Mouse (Mus musculus) intestine, postnatal 0 days (tissue): ENCODE measurements around the gene Mrpl38. TPM values are rescaled to one million over a fixed set of nuclear protein-coding genes. Genes with fewer than 3 reads are reported as not detected.

ENCODE experiments used
- ATAC-seq: fragments of 200-750 bp; cut with Nextera tagmentation; 2 replicates; pipeline ENCODE4 v1.8.0; 2017; ENCODE audit warnings: mild to moderate bottlenecking, moderate TSS enrichment, moderate library complexity
- H3K27ac ChIP-seq: fragments of 300-500 bp; sonication (generic); 2 replicates; pipeline ENCODE4 v1.5.1; 2014; ENCODE audit warnings: mild to moderate bottlenecking, low read depth, low read length, moderate library complexity
- H3K27me3 ChIP-seq: fragments of 300-500 bp; sonication (generic); replicated peaks from 2 replicates; pipeline ENCODE4 v1.6.1; 2014; ENCODE audit warnings: low read length, mixed read lengths; ENCODE audit not compliant: control insufficient read depth, insufficient read depth
- H3K36me3 ChIP-seq: fragments of 300-500 bp; sonication (generic); 2 replicates; pipeline ENCODE4 v1.6.1; 2014; ENCODE audit warnings: mild to moderate bottlenecking, moderate library complexity; ENCODE audit not compliant: control insufficient read depth, insufficient read depth
- H3K4me1 ChIP-seq: fragments of 300-500 bp; sonication (generic); replicated peaks from 2 replicates; pipeline ENCODE4 v1.6.1; 2014; ENCODE audit warnings: antibody characterized with exemption, low read length, mixed read lengths; ENCODE audit not compliant: control insufficient read depth, insufficient read depth
- H3K4me2 ChIP-seq: fragments of 300-500 bp; sonication (generic); replicated peaks from 2 replicates; pipeline ENCODE4 v1.6.1; 2014; ENCODE audit warnings: low read depth, mild to moderate bottlenecking, moderate library complexity
- H3K4me3 ChIP-seq: fragments of 300-500 bp; sonication (generic); 2 replicates; pipeline ENCODE4 v1.5.1; 2014; ENCODE audit warnings: low read depth, low read length
- H3K9ac ChIP-seq: fragments of 300-500 bp; sonication (generic); 2 replicates; pipeline ENCODE4 v1.6.1; 2014; ENCODE audit warnings: mild to moderate bottlenecking, low read depth, low read length
- H3K9me3 ChIP-seq: fragments of 300-500 bp; sonication (generic); 2 replicates; pipeline ENCODE4 v1.6.1; 2016; ENCODE audit warnings: mixed run types; ENCODE audit not compliant: control insufficient read depth
- CTCF ChIP-seq: sonication (generic); IDR thresholded peaks from 2 replicates; pipeline ENCODE4 v1.5.1; 2016; ENCODE audit warnings: low read depth, mild to moderate bottlenecking, control low read depth, antibody characterized with exemption, moderate library complexity
- WGBS: fragments of 180-500 bp; shearing (Covaris S2); extraction: QIAGEN DNeasy Blood & Tissue Kit; methylation state at CpG from one replicate; pipeline ENCODE4 v1.1.7; 2014; 5-methylcytosine and 5-hydroxymethylcytosine counted together
- polyA plus RNA-seq: library from polyadenylated mRNA; unstranded; fragments of >200 nt; fragmentation: Nextera tagmentation; extraction: Ambion mirVana; gene quantifications from 2 replicates; pipeline ENCODE4 v1.2.1, GENCODE M21; 2015

The Mrpl38 gene
- polyA plus RNA-seq, 1 experiment from 2014 or later: 35.6 TPM

- peaks cover 28% of the 10 kb centered on the region for H3K36me3 ChIP-seq
- H3K27me3 ChIP-seq: no peaks in the 10 kb centered on the region
- H3K9ac ChIP-seq: peak within 1 kb of the TSS; percentile 50
- no peaks in the 10 kb centered on the region for H3K4me1 ChIP-seq
- peak within 1 kb of the TSS; percentile 85 for H3K27ac ChIP-seq
- 3% methylated on average over 38 of the region's 43 CpGs for WGBS
- ATAC-seq: peak; percentile 92
- H3K4me3 ChIP-seq: peak within 1 kb of the TSS; percentile 50
- H3K9me3 ChIP-seq: no peaks in the 10 kb centered on the region
- H3K4me2 ChIP-seq: peak within 1 kb of the TSS; percentile 62
- peak; percentile 46; the same call in 1 of the 2 replicates for TF ChIP-seq CTCF
Observed at GRCm38 (mm10) chr11:116086258-116087193, 52.1 kb downstream of the Mrpl38 start, which contains the start of gene Wbp2. Gene Wbp2 (minus strand): TSS chr11:116086995.

GRCm38 (mm10) chr11:116084166-116084565 is 54.5 kb downstream of the Mrpl38 start:
- Histone ChIP-seq H3K9me3 (no peaks in the 10 kb centered on the region), H3K27ac (peak overlapping the region; percentile 15; the same call in 1 of the 2 replicates), H3K4me1 (no peaks in the 10 kb centered on the region), H3K27me3 (no peaks in the 10 kb centered on the region), H3K4me3 (no peak overlapping the region), H3K9ac (no peak overlapping the region), H3K36me3 (peaks cover 52% of the 10 kb centered on the region), H3K4me2 (peak overlapping the region; percentile 37; the same call in 1 of the 2 replicates)
- no peak for TF ChIP-seq CTCF
- ATAC-seq: no peak
- WGBS: 74% methylated on average over 6 of the region's 6 CpGs

GRCm38 (mm10) chr11:116083096-116083672 is 55.5 kb downstream of the Mrpl38 start:
- no peak for ATAC-seq
- no peak for TF ChIP-seq CTCF
- H3K27me3 ChIP-seq: no peaks in the 10 kb centered on the region
- H3K27ac ChIP-seq: peak overlapping the region; percentile 15; the same call in 1 of the 2 replicates
- 84% methylated on average over 14 of the region's 14 CpGs for WGBS
- H3K9me3 ChIP-seq: no peaks in the 10 kb centered on the region
- no peak overlapping the region for H3K9ac ChIP-seq
- peaks cover 54% of the 10 kb centered on the region for H3K36me3 ChIP-seq
- 0 out of 2 replicates have a peak, but pooled peaks cover 2% of the 10 kb centered on the region for H3K4me1 ChIP-seq
- no peak overlapping the region for H3K4me2 ChIP-seq
- H3K4me3 ChIP-seq: no peak overlapping the region

Other genes with a start within 250 kb of the Mrpl38 start
- gene Smim5, start 238.9 kb downstream of the Mrpl38 start, polyA plus RNA-seq: 1.9 and 3.4 TPM in 2 replicates
- gene Smim6, start 226.9 kb downstream of the Mrpl38 start, polyA plus RNA-seq: 29.6 and 32.9 TPM in 2 replicates
- 27.5 and 28.8 TPM in 2 replicates for gene Sap30bp, start 205.6 kb downstream of the Mrpl38 start, polyA plus RNA-seq
- 6.8 and 8.2 TPM in 2 replicates for gene Recql5, start 205.4 kb downstream of the Mrpl38 start, polyA plus RNA-seq
- gene Itgb4, start 164.2 kb downstream of the Mrpl38 start, polyA plus RNA-seq: 16.6 and 17.8 TPM in 2 replicates
- 387 and 418 TPM in 2 replicates for gene Galk1, start 126.1 kb downstream of the Mrpl38 start, polyA plus RNA-seq
- 1,144 and 1,190 TPM in 2 replicates for gene H3f3b, start 110.9 kb downstream of the Mrpl38 start, polyA plus RNA-seq
- 7.4 and 8.8 TPM in 2 replicates for gene Unk, start 108.5 kb downstream of the Mrpl38 start, polyA plus RNA-seq
- gene Unc13d, start 60.9 kb downstream of the Mrpl38 start, polyA plus RNA-seq: 1.1 and 1.2 TPM in 2 replicates
- 179 and 201 TPM in 2 replicates for gene Wbp2, start 51.9 kb downstream of the Mrpl38 start, polyA plus RNA-seq
- 15.7 and 16.1 TPM in 2 replicates for gene Trim47, start 11.7 kb downstream of the Mrpl38 start, polyA plus RNA-seq
- gene Trim65, start 7.7 kb downstream of the Mrpl38 start, polyA plus RNA-seq: 3.1 and 3.3 TPM in 2 replicates
- gene Fbf1, start 29.3 kb upstream of the Mrpl38 start, polyA plus RNA-seq: 3.7 and 4.8 TPM in 2 replicates
- gene Ten1, start 60.0 kb upstream of the Mrpl38 start, polyA plus RNA-seq: 64.6 and 66.8 TPM in 2 replicates
- 98.9 and 114 TPM in 2 replicates for gene Acox1, start 60.2 kb upstream of the Mrpl38 start, polyA plus RNA-seq
- 1.2 and 1.3 TPM in 2 replicates for gene Evpl, start 99.2 kb upstream of the Mrpl38 start, polyA plus RNA-seq
- 45.2 and 48.7 TPM in 2 replicates for gene Srp68, start 135.3 kb upstream of the Mrpl38 start, polyA plus RNA-seq
- 0.10 and 0.29 TPM in 2 replicates for gene Galr2, start 142.1 kb upstream of the Mrpl38 start, polyA plus RNA-seq
- 44.6 and 49.2 TPM in 2 replicates for gene Exoc7, start 168.4 kb upstream of the Mrpl38 start, polyA plus RNA-seq
- 0.09 TPM in 1 of 2 replicates, not detected in the other for gene Foxj1, start 196.5 kb upstream of the Mrpl38 start, polyA plus RNA-seq